Mouse (Mus musculus) brown adipose tissue, adult 24 weeks (tissue): ENCODE results near the gene Gm21887. TPM values are rescaled to one million over a fixed set of nuclear protein-coding genes. Genes with fewer than 3 reads are reported as not detected.

ENCODE experiments used
- polyA plus RNA-seq: library from polyadenylated mRNA; stranded (reverse); fragments of >200 nt; gene quantifications from 2 replicates; pipeline ENCODE4 v1.2.4, GENCODE M21; 2012; ENCODE audit not compliant: missing spikeins, insufficient read depth, insufficient read length

Gene Gm21887
- polyA plus RNA-seq, 1 experiment = 19.2 TPM

Other genes starting within 250 kb of the Gm21887 start
- gene 4933400A11Rik, start 230.0 kb upstream of the Gm21887 start, polyA plus RNA-seq = not detected in 2 replicates